Mouse (Mus musculus): ENCODE measurements around the gene Rab40c. TPM values are rescaled to one million over a fixed set of nuclear protein-coding genes. Genes with fewer than 3 reads are reported as not detected.
"Not testable (repeated sequence)": the region's sequence is repeated elsewhere in the genome, so short reads cannot be mapped to it uniquely, and the experiment has no call there.

Gene Rab40c
- polyA plus RNA-seq, 1 experiment from 2014 or later: 15.0 TPM

DNA sequence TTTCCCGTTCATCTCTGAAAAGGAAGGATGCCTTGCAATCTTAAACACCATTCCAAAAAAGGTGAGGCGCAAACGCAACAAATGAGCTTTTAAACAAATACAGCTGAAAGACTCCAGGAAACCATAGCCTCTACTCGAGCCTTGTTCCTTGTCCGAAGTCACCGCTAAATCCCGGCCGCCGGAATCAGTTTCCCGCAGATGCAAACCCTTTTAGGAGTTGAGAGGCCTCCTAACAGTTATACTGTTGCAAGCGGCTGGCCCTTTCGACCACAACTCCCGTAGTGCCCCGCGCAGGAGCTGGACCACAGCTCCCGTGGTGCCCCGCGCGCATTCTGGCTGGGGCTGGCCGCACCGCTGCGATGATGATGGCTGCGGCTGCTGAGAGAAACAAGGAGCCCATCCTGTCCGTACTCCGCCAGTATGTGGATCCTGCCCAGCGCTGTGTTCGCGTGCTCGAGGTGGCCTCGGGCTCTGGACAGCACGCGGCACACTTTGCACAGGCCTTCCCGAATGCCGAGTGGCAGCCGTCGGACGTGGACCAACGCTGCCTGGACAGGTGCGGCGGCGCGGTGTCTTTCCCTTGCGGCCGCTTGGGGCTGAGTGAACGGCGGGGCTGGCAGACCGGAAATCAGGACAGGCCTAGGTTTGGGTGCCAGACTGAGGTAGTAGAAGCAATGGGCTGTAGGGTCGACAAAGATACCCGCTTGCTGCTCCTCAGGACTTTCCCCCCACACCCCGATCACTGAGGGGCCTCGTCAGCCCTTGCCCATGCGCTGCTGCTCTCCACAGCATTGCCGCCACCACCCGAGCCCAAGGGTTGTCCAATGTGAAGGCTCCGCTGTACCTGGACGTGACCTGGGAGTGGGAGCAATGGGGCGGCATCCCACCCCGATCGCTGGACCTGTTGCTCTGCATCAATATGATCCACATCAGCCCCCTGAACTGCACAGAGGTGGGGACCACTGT is 44.1 kb downstream of the Rab40c start:
- Histone ChIP-seq H3K4me1 (ENCODE audit: control insufficient read depth, insufficient read depth, low read length) (peaks cover 23% of the 10 kb centered on the region), H3K9me3 (ENCODE audit: control insufficient read depth, low read length) (no peaks in the 10 kb centered on the region), H3K27me3 (ENCODE audit: control insufficient read depth, insufficient read depth, low read length) (no peaks in the 10 kb centered on the region), H3K9ac (ENCODE audit: low read length) (peak overlapping the region; percentile 78), H3K36me3 (ENCODE audit: control insufficient read depth, insufficient read depth, low read length) (no peaks in the 10 kb centered on the region), H3K27ac (ENCODE audit: low read depth, low read length) (peak overlapping the region; percentile 85), H3K4me3 (ENCODE audit: low read depth, low read length) (peak overlapping the region; percentile 80), H3K4me2 (peak overlapping the region; percentile 90)
- peak; percentile 98 for DNase-seq (ENCODE audit: low spot score, missing footprints)
- WGBS: 1% methylated on average over 59 of the region's 59 CpGs
- peak; percentile 90 for ATAC-seq (ENCODE audit: low FRiP score)

DNA sequence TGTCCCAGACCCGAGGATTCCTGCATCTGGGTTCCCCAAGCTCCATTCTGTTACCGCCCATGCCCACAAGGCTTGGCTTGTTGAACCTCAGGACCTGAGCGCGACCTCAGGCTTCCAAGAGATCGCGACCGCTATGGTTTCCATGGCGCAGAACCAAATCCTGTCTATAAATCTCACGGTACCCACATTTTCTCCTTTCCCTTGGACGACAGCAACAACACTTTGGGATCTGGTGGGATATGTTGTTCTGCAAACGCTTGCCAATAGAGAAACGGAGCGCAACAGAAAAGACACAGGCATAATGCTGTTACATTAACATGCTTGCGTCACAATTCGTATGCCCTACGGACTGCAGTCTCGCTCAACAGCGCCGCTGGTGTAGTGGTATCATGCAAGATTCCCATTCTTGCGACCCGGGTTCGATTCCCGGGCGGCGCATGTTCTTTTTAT is 44.8 kb downstream of the Rab40c start, which contains the start of gene Mettl26:
Gene Mettl26 (plus strand): TSS at position 354 of the 450 bp plus-strand sequence.
- peak; percentile 73 for ATAC-seq (ENCODE audit: low FRiP score)
- H3K36me3 ChIP-seq (ENCODE audit: control insufficient read depth, insufficient read depth, low read length): no peaks in the 10 kb centered on the region
- H3K27ac ChIP-seq (ENCODE audit: low read depth, low read length): peak within 1 kb of the TSS; percentile 85
- peaks cover 16% of the 10 kb centered on the region for H3K4me1 ChIP-seq (ENCODE audit: control insufficient read depth, insufficient read depth, low read length)
- under 1% methylated on average over 25 of the region's 25 CpGs for WGBS
- peak within 1 kb of the TSS; percentile 78 for H3K9ac ChIP-seq (ENCODE audit: low read length)
- H3K9me3 ChIP-seq (ENCODE audit: control insufficient read depth, low read length): no peaks in the 10 kb centered on the region
- H3K4me2 ChIP-seq: peak within 1 kb of the TSS; percentile 90
- H3K27me3 ChIP-seq (ENCODE audit: control insufficient read depth, insufficient read depth, low read length): no peaks in the 10 kb centered on the region
- peak; percentile 100 for DNase-seq (ENCODE audit: low spot score, missing footprints)
- peak within 1 kb of the TSS; percentile 80 for H3K4me3 ChIP-seq (ENCODE audit: low read depth, low read length)

DNA sequence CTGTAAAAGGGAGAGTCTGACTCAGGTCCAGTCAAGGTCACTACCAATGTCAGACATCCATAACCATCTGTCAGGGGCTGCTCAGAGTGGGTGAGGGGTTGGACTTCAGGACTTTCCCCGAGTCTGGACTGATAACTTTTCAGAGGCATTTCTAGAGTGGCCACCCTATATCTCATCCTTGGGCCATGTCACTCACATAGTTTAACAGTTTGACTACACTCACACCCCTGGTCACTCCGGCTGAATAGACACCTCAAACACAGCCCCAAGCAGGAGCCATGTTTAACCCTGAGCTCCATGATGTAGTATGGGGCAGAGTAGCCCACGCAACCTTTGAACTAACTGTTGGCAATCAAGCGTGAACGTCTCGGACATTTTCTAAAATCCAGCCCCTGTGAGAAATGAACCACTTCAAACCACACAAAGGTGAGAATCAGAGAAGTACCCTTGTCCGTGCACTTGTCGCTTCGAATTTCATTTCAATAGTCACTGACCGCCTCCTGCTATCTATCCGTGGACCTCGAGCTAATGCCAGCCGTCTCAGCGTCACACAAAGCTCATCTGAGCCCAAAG is 45.3 kb downstream of the Rab40c start:
- WGBS: 9% methylated on average over 14 of the region's 14 CpGs
- H3K36me3 ChIP-seq (ENCODE audit: control insufficient read depth, insufficient read depth, low read length): no peaks in the 10 kb centered on the region
- H3K27ac ChIP-seq (ENCODE audit: low read depth, low read length): peak overlapping the region; percentile 49; the same call in 1 of the 2 replicates
- H3K9me3 ChIP-seq (ENCODE audit: control insufficient read depth, low read length): no peaks in the 10 kb centered on the region
- DNase-seq (ENCODE audit: low spot score, missing footprints): no peak
- peak overlapping the region; percentile 80 for H3K4me3 ChIP-seq (ENCODE audit: low read depth, low read length)
- H3K4me1 ChIP-seq (ENCODE audit: control insufficient read depth, insufficient read depth, low read length): peaks cover 14% of the 10 kb centered on the region
- ATAC-seq (ENCODE audit: low FRiP score): peak; percentile 17; the same call in 1 of the 2 replicates
- H3K27me3 ChIP-seq (ENCODE audit: control insufficient read depth, insufficient read depth, low read length): no peaks in the 10 kb centered on the region
- peak overlapping the region; percentile 57 for H3K9ac ChIP-seq (ENCODE audit: low read length)
- H3K4me2 ChIP-seq: peak overlapping the region; percentile 90

DNA sequence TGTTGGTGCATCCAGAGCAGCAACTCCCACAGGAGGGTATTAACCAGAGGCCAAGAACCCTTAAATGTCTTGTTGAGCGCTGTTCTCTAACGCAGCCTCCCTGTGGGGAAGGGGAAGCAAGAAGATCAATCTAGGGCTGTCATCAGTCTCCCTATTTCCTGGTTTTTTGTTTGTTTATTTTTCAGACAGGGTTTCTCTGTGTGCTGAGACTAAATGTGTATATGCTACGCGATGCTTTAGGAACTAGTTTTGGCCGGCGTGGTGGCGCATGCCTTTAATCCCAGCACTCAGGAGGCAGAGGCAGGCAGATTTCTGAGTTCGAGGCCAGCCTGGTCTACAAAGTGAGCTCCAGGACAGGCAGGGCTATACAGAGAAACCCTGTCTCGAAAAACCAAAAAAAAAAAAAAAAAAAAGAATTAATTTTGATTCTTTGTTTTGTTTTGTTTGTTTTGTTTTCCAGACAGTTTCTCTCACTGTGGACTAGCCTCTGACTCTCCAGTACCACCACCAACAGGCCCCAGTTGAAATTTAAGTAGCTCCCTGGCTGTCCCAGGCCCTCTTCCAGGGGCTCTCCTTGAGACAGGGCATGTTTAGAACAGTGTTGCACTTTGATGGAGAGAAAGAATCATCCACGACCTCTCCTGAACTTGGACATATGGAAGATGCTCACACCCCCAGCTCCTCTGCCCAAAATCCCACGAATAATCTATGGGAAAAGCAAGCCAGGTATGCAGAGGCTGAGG is 46.0 kb downstream of the Rab40c start:
- Histone ChIP-seq H3K27ac (ENCODE audit: low read depth, low read length) (no peak overlapping the region), H3K4me1 (ENCODE audit: control insufficient read depth, insufficient read depth, low read length) (peaks cover 18% of the 10 kb centered on the region), H3K9ac (ENCODE audit: low read length) (peak overlapping the region; percentile 57; the same call in 1 of the 2 replicates), H3K36me3 (ENCODE audit: control insufficient read depth, insufficient read depth, low read length) (no peaks in the 10 kb centered on the region), H3K9me3 (ENCODE audit: control insufficient read depth, low read length) (no peaks in the 10 kb centered on the region), H3K27me3 (ENCODE audit: control insufficient read depth, insufficient read depth, low read length) (no peaks in the 10 kb centered on the region), H3K4me3 (ENCODE audit: low read depth, low read length) (peak overlapping the region; percentile 80; the same call in 1 of the 2 replicates), H3K4me2 (peak overlapping the region; percentile 90)
- WGBS: 83% methylated on average over 11 of the region's 11 CpGs
- no peak for ATAC-seq (ENCODE audit: low FRiP score)
- DNase-seq (ENCODE audit: low spot score, missing footprints): no peak

DNA sequence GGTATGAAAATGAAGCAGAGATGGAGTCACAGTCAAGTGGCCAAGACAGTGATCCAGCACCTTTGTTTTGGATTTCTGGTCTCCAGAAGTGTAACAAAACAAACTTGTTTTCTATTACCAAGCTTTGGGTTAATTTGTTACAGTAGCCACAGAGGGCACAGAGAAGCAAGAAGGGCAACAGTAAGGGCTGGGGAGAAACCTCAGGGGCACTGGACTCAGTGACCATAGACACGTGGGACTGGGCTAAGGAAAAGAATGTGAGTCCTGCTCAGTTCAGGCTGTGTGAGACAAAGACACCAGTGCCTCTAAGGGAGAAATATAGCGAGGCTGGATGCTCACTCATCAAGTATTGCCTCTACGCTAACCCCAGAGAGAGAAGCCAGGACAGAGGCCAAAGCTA is 46.9 kb downstream of the Rab40c start:
- DNase-seq (ENCODE audit: low spot score, missing footprints) (no peak), ATAC-seq (ENCODE audit: low FRiP score) (no peak)
- no peak overlapping the region for H3K4me2 ChIP-seq
- no peaks in the 10 kb centered on the region for H3K9me3 ChIP-seq (ENCODE audit: control insufficient read depth, low read length)
- peaks cover 23% of the 10 kb centered on the region for H3K4me1 ChIP-seq (ENCODE audit: control insufficient read depth, insufficient read depth, low read length)
- H3K4me3 ChIP-seq (ENCODE audit: low read depth, low read length): no peak overlapping the region
- 87% methylated on average over 3 of the region's 3 CpGs for WGBS
- no peak overlapping the region for H3K9ac ChIP-seq (ENCODE audit: low read length)
- no peak overlapping the region for H3K27ac ChIP-seq (ENCODE audit: low read depth, low read length)
- no peaks in the 10 kb centered on the region for H3K36me3 ChIP-seq (ENCODE audit: control insufficient read depth, insufficient read depth, low read length)
- H3K27me3 ChIP-seq (ENCODE audit: control insufficient read depth, insufficient read depth, low read length): no peaks in the 10 kb centered on the region

DNA sequence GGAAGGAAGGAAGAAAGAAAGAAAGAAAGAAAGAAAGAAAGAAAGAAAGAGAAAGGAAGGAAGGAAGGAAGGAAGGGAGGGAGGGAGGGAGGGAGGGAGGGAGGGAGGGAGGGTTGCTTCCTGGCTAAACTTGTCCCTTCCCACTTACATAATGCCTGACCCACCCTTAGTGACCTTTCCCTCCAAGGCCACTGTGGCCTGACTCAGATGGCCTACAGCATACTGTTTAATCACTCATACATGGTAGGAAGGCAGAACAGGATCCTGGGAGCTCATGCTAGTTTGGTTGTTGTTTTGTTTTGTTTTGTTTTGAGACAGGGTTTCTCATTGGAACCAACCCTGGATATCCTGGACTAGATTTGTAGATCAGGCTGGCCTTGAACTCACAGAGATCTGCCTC is 48.0 kb downstream of the Rab40c start:
- H3K4me1 ChIP-seq (ENCODE audit: control insufficient read depth, insufficient read depth, low read length): peaks cover 22% of the 10 kb centered on the region
- DNase-seq (ENCODE audit: low spot score, missing footprints); H3K36me3 ChIP-seq (ENCODE audit: control insufficient read depth, insufficient read depth, low read length); H3K4me2 ChIP-seq; H3K4me3 ChIP-seq (ENCODE audit: low read depth, low read length); H3K27ac ChIP-seq (ENCODE audit: low read depth, low read length); H3K9ac ChIP-seq (ENCODE audit: low read length); H3K9me3 ChIP-seq (ENCODE audit: control insufficient read depth, low read length); ATAC-seq (ENCODE audit: low FRiP score); H3K27me3 ChIP-seq (ENCODE audit: control insufficient read depth, insufficient read depth, low read length): not testable (repeated sequence)

DNA sequence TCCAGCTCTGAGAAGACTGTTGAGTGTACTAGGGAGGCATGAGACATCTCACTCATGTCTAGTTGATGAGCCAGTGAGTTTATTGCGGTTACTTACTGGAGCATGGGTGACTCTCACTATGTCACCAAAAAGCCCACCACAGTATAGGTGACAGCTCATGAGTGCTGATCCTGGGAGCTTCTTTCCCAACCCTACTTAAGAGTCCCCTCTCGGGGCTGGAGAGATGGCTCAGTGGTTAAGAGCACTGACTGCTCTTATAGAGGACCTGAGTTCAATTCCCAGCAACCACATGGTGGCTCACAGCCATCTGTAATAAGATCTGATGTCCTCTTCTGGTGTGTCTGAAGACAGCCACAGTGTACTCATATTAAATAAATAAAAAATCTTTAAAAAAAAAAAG is 49.6 kb downstream of the Rab40c start:
- Histone ChIP-seq H3K4me2 (no peak overlapping the region), H3K4me3 (ENCODE audit: low read depth, low read length) (no peak overlapping the region), H3K27ac (ENCODE audit: low read depth, low read length) (no peak overlapping the region), H3K36me3 (ENCODE audit: control insufficient read depth, insufficient read depth, low read length) (no peaks in the 10 kb centered on the region), H3K9me3 (ENCODE audit: control insufficient read depth, low read length) (no peaks in the 10 kb centered on the region), H3K9ac (ENCODE audit: low read length) (no peak overlapping the region), H3K4me1 (ENCODE audit: control insufficient read depth, insufficient read depth, low read length) (peaks cover 14% of the 10 kb centered on the region), H3K27me3 (ENCODE audit: control insufficient read depth, insufficient read depth, low read length) (no peaks in the 10 kb centered on the region)
- WGBS: 83% methylated on average over 2 of the region's 2 CpGs
- ATAC-seq (ENCODE audit: low FRiP score): no peak
- DNase-seq (ENCODE audit: low spot score, missing footprints): no peak

DNA sequence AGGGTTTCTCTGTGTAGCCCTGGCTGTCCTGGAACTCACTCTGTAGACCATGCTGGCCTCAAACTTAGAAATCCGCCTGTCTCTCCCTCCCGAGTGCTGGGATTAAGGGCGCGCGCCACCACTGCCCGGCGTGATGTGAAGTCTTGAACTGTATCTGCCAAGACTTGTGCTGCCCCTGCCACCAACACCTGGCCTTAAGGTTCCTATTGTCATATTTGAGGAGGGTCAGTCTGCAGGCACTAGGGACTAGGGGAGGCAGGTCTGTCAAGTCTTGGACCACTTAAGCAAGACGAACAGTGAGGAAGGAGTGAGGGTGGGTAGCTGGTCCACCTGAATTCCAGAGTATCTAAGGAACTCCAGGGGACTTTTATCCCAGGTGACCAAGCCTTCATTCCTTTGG is 50.0 kb downstream of the Rab40c start:
- no peak for ATAC-seq (ENCODE audit: low FRiP score)
- H3K27me3 ChIP-seq (ENCODE audit: control insufficient read depth, insufficient read depth, low read length): no peaks in the 10 kb centered on the region
- peaks cover 14% of the 10 kb centered on the region for H3K4me1 ChIP-seq (ENCODE audit: control insufficient read depth, insufficient read depth, low read length)
- no peaks in the 10 kb centered on the region for H3K36me3 ChIP-seq (ENCODE audit: control insufficient read depth, insufficient read depth, low read length)
- H3K4me3 ChIP-seq (ENCODE audit: low read depth, low read length): no peak overlapping the region
- no peak overlapping the region for H3K27ac ChIP-seq (ENCODE audit: low read depth, low read length)
- no peaks in the 10 kb centered on the region for H3K9me3 ChIP-seq (ENCODE audit: control insufficient read depth, low read length)
- WGBS: 77% methylated on average over 8 of the region's 8 CpGs
- H3K4me2 ChIP-seq: no peak overlapping the region
- H3K9ac ChIP-seq (ENCODE audit: low read length): no peak overlapping the region
- peak; percentile 78 for DNase-seq (ENCODE audit: low spot score, missing footprints)

All from midbrain, embryonic 11.5 days (tissue).